Mouse (Mus musculus) natural killer cell, adult 2 months (primary cell): ENCODE data around the gene Ankrd37.

Experiments
- DNase-seq, 2 experiments: peaks; one replicate each; pipeline ENCODE4 v3.0.0; 2022; ENCODE audit warnings: low spot score in 2 of 2

The Ankrd37 gene

GRCm38 (mm10) chr8:46005596-46005995 lies at the start of gene Ankrd37:
Gene Ankrd37, minus strand, starts transcription at chr8:46005707.
- DNase-seq, result no peak

- no peak for DNase-seq
Observed at GRCm38 (mm10) chr8:46040260-46040659, 34.8 kb upstream of the Ankrd37 start.

- no peak for DNase-seq
Observed at GRCm38 (mm10) chr8:46039666-46040065, 34.2 kb upstream of the Ankrd37 start.

GRCm38 (mm10) chr8:46036217-46036616 lies 30.7 kb upstream of the Ankrd37 start:
- DNase-seq, result no peak

- DNase-seq, result no peak
Observed at GRCm38 (mm10) chr8:46024392-46024791, 18.9 kb upstream of the Ankrd37 start.

GRCm38 (mm10) chr8:46022758-46023157 lies 17.3 kb upstream of the Ankrd37 start:
- no peak for DNase-seq

- no peak for DNase-seq
Observed at GRCm38 (mm10) chr8:46022203-46022602, 16.7 kb upstream of the Ankrd37 start.

GRCm38 (mm10) chr8:46010746-46011680 lies 5.5 kb upstream of the Ankrd37 start:
- DNase-seq, result no peak

- DNase-seq, result no peak
Observed at GRCm38 (mm10) chr8:46010306-46010705, 4.8 kb upstream of the Ankrd37 start.

- DNase-seq, result no peak
Observed at GRCm38 (mm10) chr8:46007050-46007672, 1.7 kb upstream of the Ankrd37 start.

- peak; percentile 96 to 97 for DNase-seq
Observed at GRCm38 (mm10) chr8:45999784-46000705, 5.5 kb downstream of the Ankrd37 start.

GRCm38 (mm10) chr8:45999138-45999783 lies 6.2 kb downstream of the Ankrd37 start, which contains the start of gene Lrp2bp:
Gene Lrp2bp, plus strand, starts transcription at chr8:45999303.
- no peak for DNase-seq

- no peak for DNase-seq
Observed at GRCm38 (mm10) chr8:45998228-45998627, 7.3 kb downstream of the Ankrd37 start.

GRCm38 (mm10) chr8:45995576-45995975 lies 9.9 kb downstream of the Ankrd37 start:
- no peak for DNase-seq

- DNase-seq, result peak in 1 of 2 experiments; percentile 39
Observed at GRCm38 (mm10) chr8:45994111-45994510, 11.4 kb downstream of the Ankrd37 start.

GRCm38 (mm10) chr8:45990631-45991310 lies 14.7 kb downstream of the Ankrd37 start:
- no peak for DNase-seq

- DNase-seq, result no peak
Observed at GRCm38 (mm10) chr8:45988189-45988588, 17.3 kb downstream of the Ankrd37 start.

- no peak for DNase-seq
Observed at GRCm38 (mm10) chr8:45986665-45987064, 18.8 kb downstream of the Ankrd37 start.

- DNase-seq, result no peak
Observed at GRCm38 (mm10) chr8:45975837-45976468, 29.6 kb downstream of the Ankrd37 start.
